Mouse (Mus musculus) thymus, adult 2 months (tissue): ENCODE measurements at regions not wholly inside any gene's neighbourhood (a gene's known extent, or its start where the extent isn't known, plus 50 kb on each side); places are given as distances from the start of the nearest gene placed in this dataset.
"Not testable (repeated sequence)": the region's sequence is repeated elsewhere in the genome, so short reads cannot be mapped to it uniquely, and the experiment has no call there.

Experiments used
- CTCF ChIP-seq: fragments of 200-500 bp; IDR thresholded peaks from 2 replicates; pipeline ENCODE4 v1.5.1; 2012; ENCODE audit warnings: mild to moderate bottlenecking, control low read depth, low read length, moderate library complexity, borderline replicate concordance; ENCODE audit not compliant: control insufficient read depth, poor library complexity, insufficient read depth; ENCODE audit errors: extremely low read depth
- POLR2A ChIP-seq: fragments of 200-500 bp; IDR thresholded peaks from 2 replicates; pipeline ENCODE4 v1.6.1; 2012; ENCODE audit warnings: mild to moderate bottlenecking, low read length, control low read depth, moderate library complexity; ENCODE audit not compliant: control insufficient read depth, poor library complexity, insufficient read depth; ENCODE audit errors: extremely low read depth

- not testable (repeated sequence) for TF ChIP-seq CTCF, POLR2A
Observed at GRCm38 (mm10) chr2:18453426-18453825, 60.8 kb upstream of the Dnajc1 start.
